Mouse (Mus musculus) retina, embryonic 14.5 days (tissue): ENCODE results near the gene Hoxd4.

Experiments
- DNase-seq: peaks from one replicate; pipeline ENCODE4 v3.0.0-alpha.2; 2015; ENCODE audit warnings: low spot score

Gene Hoxd4

DNA sequence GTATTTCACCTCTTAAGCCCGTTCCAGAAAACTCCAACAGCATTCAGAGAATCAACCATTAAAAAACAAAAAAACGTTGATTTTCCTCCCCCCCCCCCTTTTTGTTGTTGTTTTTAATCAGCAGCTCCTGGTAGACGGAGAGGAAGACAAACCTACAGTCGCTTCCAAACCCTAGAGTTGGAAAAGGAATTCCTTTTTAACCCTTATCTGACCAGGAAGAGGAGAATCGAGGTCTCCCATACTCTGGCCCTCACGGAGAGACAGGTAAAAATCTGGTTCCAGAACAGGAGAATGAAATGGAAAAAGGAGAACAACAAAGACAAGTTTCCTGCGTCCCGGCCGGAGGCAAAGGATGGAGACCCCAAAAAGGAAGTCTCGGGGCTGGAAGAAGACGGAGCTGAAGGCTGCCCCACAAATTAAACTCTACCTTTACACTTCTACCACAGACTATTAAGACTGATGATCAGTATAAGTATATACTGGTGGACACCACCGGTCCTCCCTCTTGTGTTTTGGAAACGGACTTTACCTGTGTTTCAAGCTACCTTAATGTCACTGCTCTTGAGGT lies 5.3 kb upstream of the Hoxd4 start:
- DNase-seq: no peak

DNA sequence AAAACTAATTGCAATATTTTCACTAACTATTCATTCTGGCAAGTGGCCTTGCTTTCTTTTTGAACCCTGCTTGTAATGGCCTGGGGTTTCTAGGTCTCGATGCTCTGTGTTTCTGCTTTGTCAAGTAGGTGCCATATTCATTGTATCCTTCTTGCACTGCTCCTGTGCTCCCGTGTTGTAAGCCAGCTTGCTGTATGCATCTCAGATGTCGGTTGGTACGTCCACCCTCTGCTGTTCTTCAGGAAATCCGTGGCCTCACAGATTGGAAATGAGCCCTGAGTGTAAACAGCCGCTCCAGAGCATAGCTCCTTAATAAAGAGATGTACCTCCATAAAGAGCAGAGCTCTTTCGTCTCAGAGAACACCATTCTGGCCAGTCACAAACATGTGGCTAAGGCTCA lies 4.1 kb upstream of the Hoxd4 start:
- DNase-seq: no peak

DNA sequence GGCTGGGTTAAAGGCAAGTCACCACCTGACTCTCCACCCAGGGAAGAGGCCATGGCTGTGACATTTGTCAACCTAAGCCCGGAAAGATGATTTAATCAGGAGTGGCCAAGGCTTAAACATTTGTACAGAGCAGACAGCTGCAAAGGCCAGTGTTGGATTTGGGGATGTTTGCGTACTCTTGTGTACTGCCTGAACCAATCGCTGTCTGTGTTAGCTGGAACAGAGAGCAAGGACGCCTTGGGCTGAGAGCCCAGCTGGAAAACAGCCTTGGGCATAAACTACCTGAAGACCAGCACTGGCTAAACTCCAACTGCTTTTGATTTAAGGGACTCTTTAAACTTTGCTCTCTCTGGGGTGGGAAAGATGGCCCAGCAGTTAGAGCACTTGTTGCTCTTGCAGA lies 3.1 kb upstream of the Hoxd4 start:
- DNase-seq: no peak

GRCm38 (mm10) chr2:74709465-74710419 lies 2.0 kb upstream of the Hoxd4 start:
- DNase-seq: no peak

DNA sequence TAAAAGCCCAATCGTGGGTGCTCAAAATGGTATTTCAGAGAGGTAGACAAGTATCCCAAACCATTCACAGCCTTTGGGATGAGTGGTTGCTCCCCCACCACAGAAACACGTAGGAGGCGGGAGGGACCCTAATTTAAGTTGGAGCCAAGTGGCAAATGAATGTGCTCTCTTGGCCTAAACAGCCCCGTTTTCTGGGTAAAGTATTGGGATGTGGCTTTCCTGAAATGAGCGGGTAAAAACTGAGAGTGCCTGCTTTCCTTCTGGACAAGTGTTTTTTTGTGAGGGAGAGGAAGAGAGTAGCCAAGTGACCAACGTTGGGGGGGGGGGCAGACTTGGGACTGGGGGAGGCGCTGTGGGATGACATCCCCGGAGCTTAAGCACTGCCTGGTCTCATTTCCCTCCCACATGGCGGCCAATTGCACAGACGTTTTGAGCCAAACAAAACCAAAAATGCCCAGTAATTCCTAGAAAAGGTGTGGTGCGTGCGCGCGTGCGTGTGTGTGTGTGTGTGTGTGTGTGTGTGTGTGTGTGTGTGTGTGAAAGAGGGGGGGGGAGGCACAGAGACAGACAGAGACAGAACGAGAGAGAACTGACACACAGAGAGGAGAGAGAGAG lies 693 bp upstream of the Hoxd4 start:
- DNase-seq: no peak

DNA sequence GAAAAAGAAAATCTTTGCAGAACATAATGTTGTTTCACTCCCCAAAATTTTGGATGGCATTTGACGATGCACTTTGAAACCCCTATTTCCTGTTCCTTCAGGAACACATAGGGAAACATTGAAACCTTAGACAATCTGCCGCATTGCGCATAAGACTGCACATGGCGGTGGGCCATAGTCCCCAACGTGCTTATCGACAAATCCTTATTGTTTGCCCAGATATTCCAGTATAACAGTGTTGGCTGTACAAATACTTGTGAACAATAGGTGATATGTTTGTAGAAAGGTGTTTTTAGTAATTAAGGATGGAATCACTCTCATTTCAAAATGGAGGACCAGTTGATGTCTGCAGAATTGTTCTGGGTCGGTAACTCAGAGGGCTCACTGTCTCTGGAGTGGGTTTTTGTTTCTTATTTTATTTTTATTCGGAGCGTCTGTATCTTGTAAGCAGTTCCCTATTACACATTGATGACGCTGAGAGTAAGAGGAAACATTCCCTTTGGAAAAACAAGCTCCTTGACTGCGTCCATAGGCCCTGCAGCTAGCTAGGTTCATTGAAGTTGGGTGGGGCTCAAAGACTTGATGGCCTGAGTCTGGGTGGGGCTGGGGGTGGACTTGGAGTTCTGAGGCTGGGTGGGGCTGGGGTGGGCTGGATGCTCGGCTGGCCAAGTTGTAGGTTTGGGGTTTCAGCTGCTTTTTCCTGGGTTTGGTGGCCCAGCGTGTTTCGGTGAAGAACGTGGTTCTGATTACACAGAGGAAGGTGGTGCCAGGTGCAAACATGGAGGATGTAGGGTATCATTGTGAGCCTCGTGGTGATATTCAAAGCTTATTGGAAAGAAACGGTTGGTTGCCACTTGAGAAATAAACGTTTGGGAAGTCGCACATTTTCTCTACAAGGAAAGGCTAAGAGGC lies 1.8 kb downstream of the Hoxd4 start:
- no peak for DNase-seq

- no peak for DNase-seq
Measured at GRCm38 (mm10) chr2:74714156-74714789, 2.5 kb downstream of the Hoxd4 start.

GRCm38 (mm10) chr2:74714881-74715280 lies 3.2 kb downstream of the Hoxd4 start:
- DNase-seq: no peak

GRCm38 (mm10) chr2:74715504-74716241 lies 3.9 kb downstream of the Hoxd4 start:
- peak; percentile 94 for DNase-seq

DNA sequence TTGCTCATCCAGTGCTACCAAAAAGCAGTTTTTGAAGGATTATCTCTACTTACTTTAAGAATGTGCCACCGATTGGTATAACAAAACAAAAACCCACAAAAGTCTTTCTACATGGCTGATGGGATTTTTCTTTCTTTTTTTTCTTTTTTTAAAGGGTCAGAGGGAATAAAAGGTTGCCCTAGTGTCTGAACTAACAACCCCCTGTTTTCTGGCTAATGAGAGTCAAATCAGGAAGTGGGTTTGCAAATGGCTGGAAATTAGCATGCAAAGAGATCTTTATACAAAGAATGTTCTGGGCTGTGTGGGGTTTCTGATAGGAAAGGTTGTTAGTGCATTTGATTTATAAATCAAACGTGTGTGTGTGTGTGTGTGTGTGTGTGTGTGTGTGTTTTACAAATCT lies 8.7 kb downstream of the Hoxd4 start:
- no peak for DNase-seq

- DNase-seq: no peak
Measured at GRCm38 (mm10) chr2:74720955-74721491, 9.3 kb downstream of the Hoxd4 start.

DNA sequence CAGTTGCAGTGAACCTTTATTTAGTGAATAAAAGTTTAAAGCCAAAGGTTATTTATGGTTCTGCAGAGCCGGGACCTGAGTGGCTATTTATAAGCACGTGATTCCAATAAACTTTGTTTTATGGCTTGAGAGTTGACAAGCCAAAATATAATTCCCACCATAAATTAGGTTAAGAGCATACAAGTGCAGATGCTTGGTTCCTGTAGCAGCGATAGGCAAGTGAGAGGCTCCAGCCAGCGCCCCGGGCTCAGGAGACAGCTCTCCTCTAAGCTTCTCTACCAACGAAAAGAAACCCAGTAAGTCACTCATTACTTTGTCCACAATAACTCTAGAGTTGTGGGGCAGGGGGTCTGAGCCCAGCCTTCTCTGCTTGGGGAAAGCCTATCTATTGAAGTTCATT lies 10.2 kb downstream of the Hoxd4 start:
- no peak for DNase-seq

DNA sequence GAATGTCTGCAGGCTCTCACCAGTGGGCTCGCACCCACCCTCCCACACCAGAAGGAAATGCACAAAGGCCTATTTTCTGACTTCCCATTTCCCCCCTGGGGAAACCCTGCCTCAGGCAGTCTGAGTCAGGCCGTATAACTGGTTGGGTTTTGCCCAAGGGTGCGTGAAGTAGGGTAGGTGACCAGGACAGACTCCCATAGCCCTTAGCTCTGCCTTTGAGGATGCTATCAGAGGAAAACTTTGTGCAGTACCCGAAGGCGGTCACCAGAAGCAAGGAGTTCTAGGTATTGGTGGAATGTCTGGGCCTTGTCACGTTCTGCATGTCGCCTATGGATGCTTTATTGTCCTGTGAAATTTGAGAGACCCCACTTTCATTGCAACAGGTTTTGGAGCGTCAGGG lies 11.2 kb downstream of the Hoxd4 start:
- no peak for DNase-seq

- DNase-seq: no peak
Measured at GRCm38 (mm10) chr2:74724244-74725015, 12.7 kb downstream of the Hoxd4 start.

- DNase-seq: no peak
Measured at GRCm38 (mm10) chr2:74725171-74725570, 13.4 kb downstream of the Hoxd4 start.

DNA sequence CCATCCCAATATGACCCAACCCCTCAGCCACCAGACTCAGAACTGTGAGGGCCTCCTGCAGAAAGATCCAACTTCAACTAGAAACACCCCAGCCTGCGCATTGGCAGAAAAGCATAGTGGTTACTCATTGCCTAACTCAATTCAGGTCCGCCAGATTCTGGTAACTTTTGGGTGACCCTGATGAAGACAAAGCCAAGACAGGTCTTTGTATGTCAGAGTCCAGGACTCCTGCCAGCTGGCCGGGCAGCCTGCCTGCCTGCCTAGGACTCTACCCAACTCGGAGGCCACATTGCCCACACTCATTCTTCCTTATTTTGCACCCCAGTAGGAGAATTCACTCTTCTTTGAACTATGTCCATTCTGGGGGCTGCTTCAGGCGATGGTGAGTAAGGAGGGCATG lies 14.8 kb downstream of the Hoxd4 start, which contains the start of gene Gm28230:
TSS of gene Gm28230 (plus strand) at position 178 of the 400 bp plus-strand sequence.
- no peak for DNase-seq

DNA sequence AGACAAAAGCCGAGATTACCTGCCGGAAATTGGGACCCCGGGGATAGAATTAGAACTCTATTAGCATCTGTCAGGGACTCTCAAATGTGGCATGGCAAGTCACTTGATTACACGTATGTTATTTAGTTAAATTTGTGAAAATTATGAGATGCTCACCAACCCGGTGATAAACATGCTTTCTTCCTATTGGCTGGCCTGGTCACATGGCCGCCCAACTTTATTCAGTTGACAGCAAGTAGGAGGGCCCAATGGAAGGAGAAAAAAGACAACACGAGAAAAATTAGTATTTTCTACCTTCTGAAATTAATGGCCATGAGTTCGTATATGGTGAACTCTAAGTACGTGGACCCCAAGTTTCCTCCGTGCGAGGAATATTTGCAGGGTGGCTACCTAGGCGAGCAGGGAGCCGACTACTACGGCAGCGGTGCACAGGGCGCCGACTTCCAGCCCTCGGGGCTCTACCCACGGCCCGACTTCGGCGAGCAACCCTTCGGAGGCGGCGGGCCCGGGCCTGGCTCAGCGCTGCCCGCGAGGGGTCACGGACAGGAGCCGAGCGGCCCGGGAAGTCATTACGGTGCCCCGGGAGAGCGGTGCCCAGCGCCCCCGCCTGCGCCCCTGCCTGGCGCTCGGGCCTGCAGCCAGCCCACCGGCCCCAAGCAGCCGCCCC lies 15.4 kb downstream of the Hoxd4 start:
- no peak for DNase-seq

DNA sequence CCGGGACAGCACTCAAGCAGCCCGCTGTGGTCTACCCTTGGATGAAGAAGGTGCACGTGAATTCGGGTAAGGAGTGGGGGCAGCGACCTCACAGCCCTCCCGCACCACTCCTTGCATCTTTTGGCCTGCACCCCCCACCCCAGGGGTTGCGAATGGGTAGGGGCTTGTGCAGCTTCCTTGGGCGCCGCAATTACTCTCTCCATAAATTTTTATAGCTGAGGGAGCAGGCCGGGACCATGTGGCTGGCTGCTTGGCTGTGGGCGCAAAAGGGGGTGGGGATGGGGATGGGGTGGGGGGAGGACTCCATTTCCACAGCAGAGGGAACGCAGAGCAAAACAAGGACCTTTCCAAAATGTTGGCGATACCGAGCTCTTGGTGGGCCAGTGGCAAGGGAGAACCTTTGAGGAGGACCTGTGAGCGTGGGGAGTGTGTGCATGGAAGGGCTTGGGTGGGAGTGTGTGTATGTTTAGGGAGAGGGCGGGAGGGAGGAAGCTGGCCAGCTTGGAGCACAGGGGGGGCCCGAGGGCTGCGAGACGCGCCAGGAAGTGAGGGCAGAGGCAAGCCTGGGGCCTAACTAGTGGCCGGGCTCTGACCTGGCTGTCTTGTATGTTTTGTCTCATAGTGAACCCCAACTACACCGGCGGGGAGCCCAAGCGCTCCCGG lies 16.0 kb downstream of the Hoxd4 start:
- no peak for DNase-seq

DNA sequence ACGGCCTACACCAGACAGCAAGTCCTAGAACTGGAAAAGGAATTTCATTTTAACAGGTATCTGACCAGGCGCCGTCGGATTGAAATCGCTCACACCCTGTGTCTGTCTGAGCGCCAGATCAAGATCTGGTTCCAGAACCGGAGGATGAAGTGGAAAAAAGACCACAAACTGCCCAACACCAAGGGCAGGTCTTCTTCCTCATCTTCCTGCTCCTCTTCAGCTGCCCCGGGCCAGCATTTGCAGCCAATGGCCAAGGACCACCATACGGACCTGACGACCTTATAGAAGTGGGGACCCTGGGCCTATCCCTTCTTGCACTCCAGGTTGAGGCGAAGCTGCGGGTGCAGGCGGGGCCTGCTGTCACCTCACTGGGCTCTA lies 16.6 kb downstream of the Hoxd4 start:
- no peak for DNase-seq
